Mouse (Mus musculus): ENCODE results near the gene Dab1.

Gene Dab1

GRCm38 (mm10) chr4:104443775-104444174 lies 824.6 kb downstream of the Dab1 start:
- in situ Hi-C loops (cut with MboI, MseI) = no loop called here

- in situ Hi-C loops (cut with MboI, MseI) = no loop called here
Measured at GRCm38 (mm10) chr4:104444985-104445384, 825.8 kb downstream of the Dab1 start.

- in situ Hi-C loops (cut with MboI, MseI) = no loop called here
Measured at GRCm38 (mm10) chr4:104448199-104448598, 829.0 kb downstream of the Dab1 start.

DNA sequence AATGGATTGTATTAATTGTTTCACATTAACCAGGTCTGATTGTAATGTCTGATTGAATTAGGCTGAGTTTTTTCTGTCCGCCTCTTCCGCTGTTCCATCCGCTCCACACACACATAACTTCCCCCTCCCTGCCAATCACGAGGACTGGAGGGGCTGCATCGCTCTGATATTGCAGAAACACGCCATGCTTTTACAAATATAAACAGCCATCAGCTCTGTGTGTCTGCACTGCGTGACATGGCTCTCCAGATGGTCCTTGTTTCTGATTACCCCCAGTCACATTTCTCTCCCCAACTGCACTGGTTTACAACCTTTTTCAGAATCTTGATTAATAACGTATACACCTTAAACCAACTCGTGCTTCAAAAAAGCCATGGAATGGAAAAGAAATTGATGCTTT lies 831.5 kb downstream of the Dab1 start:
- in situ Hi-C loops (cut with MboI, MseI) = no loop called here

GRCm38 (mm10) chr4:104452587-104452986 lies 833.4 kb downstream of the Dab1 start:
- in situ Hi-C loops (cut with MboI, MseI) = no loop called here

DNA sequence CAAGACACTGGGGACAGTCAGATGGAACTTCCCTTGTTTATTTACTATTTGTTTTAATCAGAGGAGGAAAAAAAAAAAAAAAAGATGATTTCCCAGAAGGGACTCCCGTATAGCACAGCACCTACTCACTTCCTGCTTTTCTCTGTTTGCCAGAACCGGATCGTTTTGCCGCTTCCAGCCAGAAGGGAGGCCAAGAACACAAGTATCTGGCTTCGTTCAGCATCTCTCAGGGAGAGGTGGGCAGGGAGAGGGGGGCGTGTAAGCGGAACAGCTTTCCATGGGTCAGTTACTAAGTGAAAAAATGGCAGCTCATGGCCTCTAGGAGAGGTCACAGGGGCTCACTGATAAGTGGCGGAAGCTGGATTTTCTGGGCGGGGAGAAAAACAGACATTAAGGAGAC lies 836.0 kb downstream of the Dab1 start:
- in situ Hi-C loops (cut with MboI, MseI) = no loop called here

GRCm38 (mm10) chr4:104455760-104456159 lies 836.6 kb downstream of the Dab1 start:
- in situ Hi-C loops (cut with MboI, MseI) = no loop called here

DNA sequence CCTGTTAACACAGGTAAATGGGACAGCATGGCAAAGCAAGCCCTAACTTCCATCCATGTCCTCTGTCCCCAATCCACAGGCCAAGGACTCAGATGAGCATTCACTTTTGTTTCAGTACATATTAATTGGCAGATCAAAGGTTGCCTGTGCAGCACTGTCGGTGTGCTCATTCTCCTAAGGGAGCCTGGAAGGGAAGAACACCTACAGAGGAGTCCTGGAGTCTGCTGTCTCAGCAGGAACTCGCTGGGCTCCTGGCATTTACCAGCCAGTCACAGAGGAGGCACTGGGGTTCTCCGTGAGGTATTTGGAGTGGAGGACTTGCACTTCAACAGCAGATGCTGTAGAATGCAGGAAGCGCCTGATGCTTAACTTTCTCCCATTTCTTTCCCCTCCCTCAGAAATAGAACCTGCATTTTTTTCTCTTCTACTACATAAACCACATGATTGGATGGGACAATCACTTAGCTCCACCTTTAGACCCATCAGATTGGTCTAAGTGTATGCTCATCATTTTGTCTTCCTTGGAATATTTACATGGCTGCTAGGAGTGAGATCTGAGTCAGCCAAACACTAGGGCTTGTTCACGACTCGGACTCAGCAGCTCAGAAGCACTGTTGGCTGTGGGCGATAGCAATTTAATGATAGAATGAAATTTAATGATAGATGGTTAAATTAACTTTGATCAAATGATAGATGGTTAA lies 837.2 kb downstream of the Dab1 start:
- in situ Hi-C loops (cut with MboI, MseI) = no loop called here

DNA sequence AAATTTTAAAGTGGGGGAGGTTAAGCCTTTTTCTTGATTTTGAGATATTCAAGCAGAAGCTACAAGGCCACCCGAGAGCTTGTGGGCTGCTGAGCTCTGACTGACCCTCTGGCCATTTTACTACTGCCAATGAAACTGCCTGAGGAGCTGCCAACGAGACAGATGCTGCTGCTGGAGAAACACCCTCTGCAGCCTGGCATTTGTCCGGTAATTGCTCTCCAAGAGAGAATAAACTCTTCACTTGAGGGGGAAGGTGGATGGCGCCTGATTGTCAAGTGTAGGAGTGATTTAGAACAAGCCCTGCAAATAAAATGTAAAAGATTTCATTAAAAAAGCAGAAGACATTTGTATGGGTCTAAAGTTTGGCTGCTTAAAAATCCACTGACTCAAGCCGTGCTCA lies 839.6 kb downstream of the Dab1 start:
- in situ Hi-C loops (cut with MboI, MseI) = no loop called here

- in situ Hi-C loops (cut with MboI, MseI) = no loop called here
Measured at GRCm38 (mm10) chr4:104461106-104462011, 842.2 kb downstream of the Dab1 start.

DNA sequence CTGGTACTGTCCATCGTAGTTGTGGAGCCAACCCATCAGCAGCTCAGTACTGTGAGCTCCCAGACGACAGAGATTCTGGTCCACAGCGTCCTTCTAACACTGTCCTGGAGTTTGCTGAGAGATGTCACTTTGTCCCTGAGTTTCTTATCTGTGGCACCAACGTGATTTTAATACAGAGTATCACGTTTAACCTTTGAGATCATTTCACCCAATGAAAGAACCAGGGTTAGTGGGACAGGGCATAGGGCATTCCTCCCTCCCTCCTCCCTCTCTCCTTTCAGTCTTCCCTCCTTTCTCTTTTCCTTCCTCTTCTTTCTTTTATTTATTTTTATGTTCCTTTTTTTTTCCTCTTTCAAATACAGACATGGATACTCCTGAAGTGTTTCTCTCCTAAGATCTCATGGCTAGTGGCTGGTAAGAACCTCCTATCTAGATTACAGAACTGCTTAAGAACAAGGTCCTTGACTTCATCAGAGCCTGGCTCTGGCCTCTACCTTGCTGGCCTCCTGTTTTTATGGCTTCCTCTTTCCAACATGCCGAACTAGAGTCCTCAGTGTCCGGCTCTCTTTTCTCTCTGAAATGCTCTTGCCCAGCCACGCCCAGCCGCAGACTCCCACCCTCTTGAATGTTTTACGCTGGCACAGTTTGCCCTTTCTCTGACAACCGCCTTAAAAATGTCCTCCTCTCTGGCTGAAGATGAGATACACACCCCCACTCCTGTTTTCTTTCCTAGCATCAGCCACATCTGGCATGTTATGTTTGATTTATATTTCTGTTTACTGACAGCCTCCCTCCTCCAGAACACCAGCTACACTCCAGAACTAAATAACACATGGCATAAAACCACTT lies 844.0 kb downstream of the Dab1 start:
- in situ Hi-C loops (cut with MboI, MseI) = no loop called here

DNA sequence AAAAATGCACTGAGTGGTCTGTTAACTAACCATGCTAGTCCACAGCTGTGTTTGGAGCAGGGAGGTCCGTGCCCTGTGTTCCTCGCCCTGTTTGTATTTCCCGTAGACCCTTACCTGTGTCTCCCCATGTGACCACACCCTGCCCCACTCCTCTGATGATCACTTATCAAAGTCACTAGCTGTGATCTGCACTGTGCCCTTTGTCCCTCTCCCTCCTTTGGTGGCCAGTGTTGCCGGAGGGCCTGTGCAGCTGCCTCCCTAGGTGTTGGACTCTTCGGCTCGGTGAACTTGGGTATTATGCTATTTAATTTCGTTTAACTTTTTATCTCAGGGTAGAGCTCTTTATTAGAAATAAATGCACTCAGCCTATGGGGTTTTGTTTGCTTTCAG lies 844.6 kb downstream of the Dab1 start:
- in situ Hi-C loops (cut with MboI, MseI) = no loop called here

GRCm38 (mm10) chr4:104465594-104465993 lies 846.4 kb downstream of the Dab1 start:
- in situ Hi-C loops (cut with MboI, MseI) = no loop called here

- in situ Hi-C loops (cut with MboI, MseI) = no loop called here
Measured at GRCm38 (mm10) chr4:104468666-104469065, 849.5 kb downstream of the Dab1 start.

DNA sequence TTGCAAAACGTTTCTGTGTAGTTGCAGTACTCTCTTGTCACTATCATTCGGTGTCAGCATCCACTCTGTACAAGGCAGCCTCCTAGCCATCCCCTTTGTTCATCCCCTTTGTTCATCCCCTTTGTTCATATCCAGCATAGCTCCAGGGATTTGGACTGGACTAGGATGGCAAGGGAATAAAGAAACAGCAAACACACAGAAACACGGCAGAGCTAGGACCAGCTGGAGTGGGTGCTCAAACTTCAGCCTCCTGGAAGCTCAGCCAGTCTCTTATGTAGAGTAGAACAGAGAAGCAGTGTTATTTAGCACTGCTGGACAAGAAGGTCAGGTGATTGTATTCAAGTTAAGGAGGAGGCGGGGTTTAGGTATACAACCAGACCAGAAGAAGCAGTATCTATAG lies 853.8 kb downstream of the Dab1 start:
- in situ Hi-C loops (cut with MboI, MseI) = no loop called here

DNA sequence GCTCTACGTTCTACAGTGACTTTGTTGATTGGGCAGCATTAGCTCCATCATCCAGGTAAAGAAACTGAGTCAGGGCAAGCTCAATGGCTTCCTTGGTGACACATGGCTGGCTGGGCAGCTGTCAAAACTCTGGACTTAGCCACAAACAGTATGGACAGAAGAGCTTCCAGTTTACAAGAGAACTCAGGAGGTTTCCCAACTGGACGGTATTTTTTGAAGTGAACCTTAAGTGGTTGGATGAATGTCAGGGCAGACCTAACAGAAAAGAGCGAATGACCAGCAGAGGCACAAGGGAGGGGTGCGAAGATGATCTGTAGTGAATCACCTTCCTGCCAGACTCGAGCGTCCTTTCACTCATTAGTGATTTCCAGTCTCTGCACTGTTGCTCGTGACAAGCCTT lies 857.7 kb downstream of the Dab1 start:
- in situ Hi-C loops (cut with MboI, MseI) = no loop called here

DNA sequence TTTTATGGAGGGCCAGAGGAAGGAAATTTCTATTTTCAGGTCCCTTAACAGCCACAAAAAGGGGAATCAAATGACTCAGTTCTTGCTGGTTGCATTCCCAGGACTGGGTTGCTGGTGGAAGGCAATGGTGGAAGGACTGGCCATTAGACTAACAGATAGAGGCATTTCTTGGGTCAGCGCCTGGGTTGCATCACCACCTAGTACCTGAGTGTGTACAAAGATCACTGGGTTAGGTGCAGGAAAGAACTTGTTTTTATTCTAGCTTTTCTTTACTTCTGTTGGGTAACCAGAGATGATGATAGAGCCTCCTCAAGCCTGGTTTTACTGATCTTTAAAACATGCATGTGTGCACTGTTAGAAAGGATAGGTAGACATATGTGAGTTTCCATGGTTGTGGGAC lies 864.8 kb downstream of the Dab1 start:
- in situ Hi-C loops (cut with MboI, MseI) = no loop called here

- in situ Hi-C loops (cut with MboI, MseI) = loop anchor here (10.0 kb wide), 1 partner anchor 1032 kb away; no protein-coding TSS in a partner anchor
Measured at GRCm38 (mm10) chr4:104497221-104497620, 878.1 kb downstream of the Dab1 start.

DNA sequence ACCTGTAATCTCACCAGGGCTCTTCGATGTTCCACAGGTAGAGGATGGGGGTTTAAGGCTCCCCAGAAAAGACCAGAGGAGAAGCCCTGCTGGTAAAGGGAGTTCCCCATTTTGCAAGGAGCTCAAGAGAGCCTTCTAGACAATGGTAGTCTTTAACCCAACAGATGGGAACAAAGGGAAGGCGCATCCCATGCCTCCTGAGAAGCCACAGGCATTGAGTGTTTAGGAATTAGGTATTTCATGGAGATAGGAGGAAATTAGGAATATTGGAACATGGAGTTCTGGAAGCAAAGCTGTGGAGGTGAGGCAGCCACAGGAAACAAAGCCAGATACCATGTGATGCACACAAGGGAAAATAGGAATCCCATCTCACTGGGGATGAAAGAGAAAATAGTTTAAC lies 881.0 kb downstream of the Dab1 start:
- in situ Hi-C loops (cut with MboI, MseI) = no loop called here

GRCm38 (mm10) chr4:104500646-104501045 lies 881.5 kb downstream of the Dab1 start:
- in situ Hi-C loops (cut with MboI, MseI) = no loop called here

- in situ Hi-C loops (cut with MboI, MseI) = no loop called here
Measured at GRCm38 (mm10) chr4:104501245-104501644, 882.1 kb downstream of the Dab1 start.

DNA sequence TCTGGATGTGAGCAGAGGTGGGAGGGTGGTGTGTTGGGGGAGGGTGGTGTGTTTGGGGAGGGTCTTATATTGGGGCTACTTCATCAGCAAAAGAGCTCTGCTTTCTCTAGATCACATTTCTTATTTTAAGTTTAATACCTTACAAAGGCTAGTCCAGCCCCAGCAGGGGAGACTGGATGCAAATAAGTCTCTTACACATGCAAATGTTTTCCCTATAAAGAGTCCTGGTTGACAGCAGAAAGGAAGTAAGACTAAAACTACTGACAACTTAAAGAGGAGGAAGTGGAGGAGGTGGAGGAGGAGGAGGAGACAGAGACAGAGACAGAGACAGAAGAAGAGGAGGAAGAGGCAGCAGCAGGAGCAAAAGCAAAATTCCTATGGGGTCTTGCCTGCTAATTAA lies 885.8 kb downstream of the Dab1 start:
- in situ Hi-C loops (cut with MboI, MseI) = no loop called here

Data from regulatory T cell (primary cell).